Mouse (Mus musculus): Measurements from ENCODE around the gene Gli1.

DNA sequence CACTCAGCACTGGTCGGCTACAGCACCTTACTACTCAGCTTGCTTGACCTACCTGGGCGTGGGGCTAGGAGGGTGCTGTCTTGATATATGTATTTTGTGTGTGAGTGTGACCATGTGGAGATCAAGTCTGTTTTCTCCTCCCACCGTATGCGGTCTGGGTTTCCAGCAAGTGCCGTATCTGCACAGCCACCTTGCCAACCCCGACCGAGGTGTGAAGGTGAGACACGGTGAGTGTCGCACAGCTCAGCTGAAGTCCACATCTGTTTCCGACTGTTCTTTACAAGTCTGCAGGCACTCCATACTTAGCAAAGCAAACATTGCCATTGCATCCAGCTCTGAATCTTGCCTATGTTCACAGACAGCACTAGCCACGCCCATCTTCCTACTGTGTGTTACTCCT lies 38.6 kb downstream of the Gli1 start:
- TF ChIP-seq CTCF (IDR thresholded peaks at IDR 0.05; ENCODE audit: low read depth, low read length) (no peak), EP300 (IDR thresholded peaks at IDR 0.05; ENCODE audit: insufficient read depth, low read depth, low read length) (no peak)
